Mouse (Mus musculus): Measurements from ENCODE around the gene Adap2. TPM values are rescaled to one million over a fixed set of nuclear protein-coding genes. Genes with fewer than 3 reads are reported as not detected.
A peak's percentile ranks its signal among the peaks of the same experiment; 100 is the strongest.
"Not testable (repeated sequence)": the region's sequence is repeated elsewhere in the genome, so short reads cannot be mapped to it uniquely, and the experiment has no call there.

The Adap2 gene
- polyA plus RNA-seq, 1 experiment from 2014 or later = 2.5 TPM

DNA sequence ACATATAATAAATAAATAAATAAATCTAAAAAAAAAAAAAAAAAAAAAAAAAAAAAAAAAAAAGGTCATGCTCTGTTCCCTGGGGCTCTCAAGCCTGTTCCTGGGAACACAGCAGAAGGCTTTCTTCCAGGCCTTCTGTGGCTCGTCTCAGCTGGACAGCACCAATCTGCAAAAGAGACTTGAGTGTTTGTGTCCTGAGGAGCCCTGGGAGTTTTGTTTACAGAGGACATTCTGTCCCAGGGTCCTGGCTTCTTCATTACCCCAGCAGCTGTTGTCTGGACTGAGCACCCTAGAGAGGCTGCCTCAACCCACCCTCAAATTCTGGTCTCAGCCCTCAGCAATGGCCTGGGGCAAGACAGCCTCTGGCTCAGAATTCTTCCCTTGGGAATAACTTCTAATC is 5.6 kb upstream of the Adap2 start:
- WGBS = 52% methylated on average over 1 of the region's 1 CpGs
- ATAC-seq = no peak

DNA sequence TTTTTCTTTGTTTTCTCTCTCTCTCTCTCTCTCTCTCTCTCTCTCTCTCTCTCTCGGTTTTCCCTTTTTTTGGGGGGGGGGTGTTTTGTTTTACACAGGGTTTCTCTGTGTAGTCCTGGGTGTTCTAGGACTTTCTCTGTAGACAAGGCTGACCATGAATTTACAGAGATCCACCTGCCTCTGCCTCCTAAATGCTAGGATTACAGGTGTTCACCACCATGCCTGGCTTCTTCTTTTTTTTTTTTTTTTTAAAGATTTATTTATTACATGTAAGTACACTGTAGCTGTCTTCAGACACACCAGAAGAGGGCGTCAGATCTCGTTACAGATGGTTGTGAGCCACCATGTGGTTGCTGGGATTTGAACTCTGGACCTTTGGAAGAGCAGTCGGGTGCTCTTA is 4.9 kb upstream of the Adap2 start:
- WGBS = 63% methylated on average over 2 of the region's 4 CpGs

More for the DNA sequence above, 5.6 kb upstream of the Adap2 start:
- H3K27ac ChIP-seq = no peak overlapping the region
- peaks cover 16% of the 10 kb centered on the region for H3K27me3 ChIP-seq
- no peak overlapping the region for H3K4me3 ChIP-seq (replicated peaks)
- no peak overlapping the region for H3K9ac ChIP-seq (replicated peaks)
- H3K4me2 ChIP-seq (replicated peaks) = no peak overlapping the region
- no peaks in the 10 kb centered on the region for H3K4me1 ChIP-seq (replicated peaks)
- H3K9me3 ChIP-seq = no peaks in the 10 kb centered on the region
- no peaks in the 10 kb centered on the region for H3K36me3 ChIP-seq

GRCm38 (mm10) chr11:80149412-80150023 is 4.4 kb upstream of the Adap2 start:
- Histone ChIP-seq H3K4me1 (replicated peaks) (peaks cover 6% of the 10 kb centered on the region), H3K36me3 (no peaks in the 10 kb centered on the region), H3K4me3 (replicated peaks) (no peak overlapping the region), H3K27ac (no peak overlapping the region), H3K9ac (replicated peaks) (no peak overlapping the region), H3K27me3 (peaks cover 28% of the 10 kb centered on the region), H3K9me3 (no peaks in the 10 kb centered on the region), H3K4me2 (replicated peaks) (no peak overlapping the region)
- WGBS = 90% methylated on average over 8 of the region's 8 CpGs
- ATAC-seq = no peak

More for the DNA sequence above, 4.9 kb upstream of the Adap2 start:
- H3K4me3 ChIP-seq (replicated peaks); H3K4me1 ChIP-seq (replicated peaks); H3K9ac ChIP-seq (replicated peaks); ATAC-seq; H3K4me2 ChIP-seq (replicated peaks); H3K27ac ChIP-seq; H3K36me3 ChIP-seq; H3K9me3 ChIP-seq: not testable (repeated sequence)
- H3K27me3 ChIP-seq = peaks cover 23% of the 10 kb centered on the region

GRCm38 (mm10) chr11:80150566-80150965 is 3.3 kb upstream of the Adap2 start:
- H3K27me3 ChIP-seq = peaks cover 39% of the 10 kb centered on the region
- H3K9ac ChIP-seq (replicated peaks) = no peak overlapping the region
- ATAC-seq = no peak
- peaks cover 7% of the 10 kb centered on the region for H3K4me1 ChIP-seq (replicated peaks)
- no peak overlapping the region for H3K4me3 ChIP-seq (replicated peaks)
- WGBS = 76% methylated on average over 5 of the region's 5 CpGs
- H3K36me3 ChIP-seq = no peaks in the 10 kb centered on the region
- no peak overlapping the region for H3K4me2 ChIP-seq (replicated peaks)
- H3K9me3 ChIP-seq = no peaks in the 10 kb centered on the region
- H3K27ac ChIP-seq = no peak overlapping the region

- H3K4me2 ChIP-seq (replicated peaks) = no peak overlapping the region
- no peaks in the 10 kb centered on the region for H3K9me3 ChIP-seq
- peaks cover 7% of the 10 kb centered on the region for H3K4me1 ChIP-seq (replicated peaks)
- H3K36me3 ChIP-seq = no peaks in the 10 kb centered on the region
- H3K27me3 ChIP-seq = peaks cover 47% of the 10 kb centered on the region
- no peak overlapping the region for H3K9ac ChIP-seq (replicated peaks)
- ATAC-seq = no peak
- 71% methylated on average over 2 of the region's 2 CpGs for WGBS
- H3K4me3 ChIP-seq (replicated peaks) = no peak overlapping the region
- H3K27ac ChIP-seq = no peak overlapping the region
Observed at GRCm38 (mm10) chr11:80151541-80151940, 2.4 kb upstream of the Adap2 start.

DNA sequence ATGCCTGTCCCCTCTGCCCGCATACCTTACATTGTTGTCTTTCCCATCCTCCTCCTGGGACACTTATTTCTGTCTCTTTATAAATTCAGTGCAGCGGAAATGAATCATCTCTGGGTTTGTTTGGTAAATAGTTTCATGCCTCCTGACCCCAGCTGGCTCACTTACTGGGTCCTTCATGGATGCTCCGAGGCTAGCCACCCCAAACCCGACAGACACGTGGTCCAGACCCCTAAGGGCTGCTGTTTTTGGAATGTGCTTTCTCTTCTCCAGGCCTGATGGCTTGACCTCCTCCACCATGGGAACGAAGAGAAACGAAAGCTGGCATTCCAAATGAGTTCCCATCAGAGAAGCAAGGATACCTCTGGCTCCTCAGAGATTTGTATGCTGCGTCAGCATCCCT is 1.5 kb upstream of the Adap2 start:
- Histone ChIP-seq H3K27me3 (peaks cover 47% of the 10 kb centered on the region), H3K27ac (no peak overlapping the region), H3K9ac (replicated peaks) (no peak overlapping the region), H3K4me1 (replicated peaks) (peaks cover 7% of the 10 kb centered on the region), H3K9me3 (no peaks in the 10 kb centered on the region), H3K4me2 (replicated peaks) (no peak overlapping the region), H3K36me3 (no peaks in the 10 kb centered on the region), H3K4me3 (replicated peaks) (no peak overlapping the region)
- no peak for ATAC-seq
- 82% methylated on average over 8 of the region's 8 CpGs for WGBS

DNA sequence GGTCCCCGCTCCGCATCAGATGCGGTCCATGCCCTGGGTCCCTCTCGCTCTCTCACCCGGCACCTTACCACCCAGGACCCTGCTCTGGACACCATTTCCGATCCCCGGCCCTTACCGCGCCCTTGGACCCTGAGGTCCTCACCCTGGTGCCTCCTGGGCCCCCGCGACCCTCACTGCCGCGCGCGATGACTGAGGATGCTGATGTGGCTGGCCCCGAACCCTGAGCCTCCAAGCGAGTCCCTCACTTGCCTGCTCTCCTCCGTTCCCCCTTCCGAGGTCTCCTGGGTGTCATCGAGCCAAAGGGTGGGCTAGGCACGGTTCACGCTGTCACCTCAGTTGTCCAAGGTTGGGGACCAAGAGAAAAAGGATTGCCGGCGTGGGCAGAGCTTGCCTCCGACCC is 596 bp downstream of the Adap2 start:
- peak overlapping the region; percentile 73 for H3K4me2 ChIP-seq (replicated peaks)
- peak overlapping the region; percentile 49 for H3K4me3 ChIP-seq (replicated peaks)
- H3K4me1 ChIP-seq (replicated peaks) = peaks cover 7% of the 10 kb centered on the region
- peak overlapping the region; percentile 66; the same call in 1 of the 2 replicates for H3K9ac ChIP-seq (replicated peaks)
- H3K27me3 ChIP-seq = peaks cover 47% of the 10 kb centered on the region
- no peaks in the 10 kb centered on the region for H3K9me3 ChIP-seq
- H3K27ac ChIP-seq = no peak overlapping the region
- ATAC-seq = no peak
- H3K36me3 ChIP-seq = no peaks in the 10 kb centered on the region
- whole genome bisulfite sequencing = 23% methylated on average over 25 of the region's 25 CpGs

- Histone ChIP-seq H3K36me3 (no peaks in the 10 kb centered on the region), H3K27ac (no peak overlapping the region), H3K27me3 (peaks cover 47% of the 10 kb centered on the region), H3K9me3 (no peaks in the 10 kb centered on the region), H3K9ac (replicated peaks) (no peak overlapping the region), H3K4me3 (replicated peaks) (no peak overlapping the region), H3K4me1 (replicated peaks) (peaks cover 7% of the 10 kb centered on the region), H3K4me2 (replicated peaks) (no peak overlapping the region)
- no peak for ATAC-seq
- 89% methylated on average over 8 of the region's 8 CpGs for WGBS
Observed at GRCm38 (mm10) chr11:80155541-80155940, 1.6 kb downstream of the Adap2 start.

GRCm38 (mm10) chr11:80155961-80156360 is 2.1 kb downstream of the Adap2 start:
- Histone ChIP-seq H3K4me1 (replicated peaks) (peaks cover 7% of the 10 kb centered on the region), H3K9me3 (no peaks in the 10 kb centered on the region), H3K4me3 (replicated peaks) (no peak overlapping the region), H3K4me2 (replicated peaks) (no peak overlapping the region), H3K9ac (replicated peaks) (no peak overlapping the region), H3K27ac (no peak overlapping the region), H3K27me3 (peaks cover 47% of the 10 kb centered on the region), H3K36me3 (no peaks in the 10 kb centered on the region)
- WGBS = 88% methylated on average over 4 of the region's 4 CpGs
- ATAC-seq = no peak

- Histone ChIP-seq H3K4me1 (replicated peaks) (peaks cover 7% of the 10 kb centered on the region), H3K4me3 (replicated peaks) (no peak overlapping the region), H3K36me3 (no peaks in the 10 kb centered on the region), H3K27me3 (peaks cover 45% of the 10 kb centered on the region), H3K4me2 (replicated peaks) (no peak overlapping the region), H3K9ac (replicated peaks) (no peak overlapping the region), H3K27ac (no peak overlapping the region), H3K9me3 (no peaks in the 10 kb centered on the region)
- 82% methylated on average over 4 of the region's 4 CpGs for WGBS
- ATAC-seq = no peak
Observed at GRCm38 (mm10) chr11:80156841-80157240, 2.9 kb downstream of the Adap2 start.

GRCm38 (mm10) chr11:80159018-80159417 is 5.1 kb downstream of the Adap2 start:
- peaks cover 24% of the 10 kb centered on the region for H3K27me3 ChIP-seq
- no peak overlapping the region for H3K4me2 ChIP-seq (replicated peaks)
- no peak overlapping the region for H3K27ac ChIP-seq
- ATAC-seq = no peak
- no peaks in the 10 kb centered on the region for H3K36me3 ChIP-seq
- H3K9me3 ChIP-seq = no peaks in the 10 kb centered on the region
- H3K9ac ChIP-seq (replicated peaks) = no peak overlapping the region
- peaks cover 6% of the 10 kb centered on the region for H3K4me1 ChIP-seq (replicated peaks)
- H3K4me3 ChIP-seq (replicated peaks) = no peak overlapping the region
- 86% methylated on average over 7 of the region's 7 CpGs for WGBS

- ATAC-seq = no peak
- Histone ChIP-seq H3K4me1 (replicated peaks) (no peaks in the 10 kb centered on the region), H3K4me3 (replicated peaks) (no peak overlapping the region), H3K4me2 (replicated peaks) (no peak overlapping the region), H3K27ac (no peak overlapping the region), H3K9me3 (no peaks in the 10 kb centered on the region), H3K27me3 (peaks cover 4% of the 10 kb centered on the region; the same call in 1 of the 2 replicates), H3K9ac (replicated peaks) (no peak overlapping the region), H3K36me3 (no peaks in the 10 kb centered on the region)
- WGBS = 91% methylated on average over 4 of the region's 4 CpGs
Observed at GRCm38 (mm10) chr11:80161041-80161440, 7.1 kb downstream of the Adap2 start.
